Mouse (Mus musculus) lung, postnatal 36 days (tissue): ENCODE measurements at regions not wholly inside any gene's neighbourhood (a gene's known extent, or its start where the extent isn't known, plus 50 kb on each side); places are given as distances from the start of the nearest gene placed in this dataset.

Experiments
- DNase-seq: peaks from one replicate; pipeline ENCODE4 v3.0.0; 2022; ENCODE audit warnings: mixed read lengths

DNA sequence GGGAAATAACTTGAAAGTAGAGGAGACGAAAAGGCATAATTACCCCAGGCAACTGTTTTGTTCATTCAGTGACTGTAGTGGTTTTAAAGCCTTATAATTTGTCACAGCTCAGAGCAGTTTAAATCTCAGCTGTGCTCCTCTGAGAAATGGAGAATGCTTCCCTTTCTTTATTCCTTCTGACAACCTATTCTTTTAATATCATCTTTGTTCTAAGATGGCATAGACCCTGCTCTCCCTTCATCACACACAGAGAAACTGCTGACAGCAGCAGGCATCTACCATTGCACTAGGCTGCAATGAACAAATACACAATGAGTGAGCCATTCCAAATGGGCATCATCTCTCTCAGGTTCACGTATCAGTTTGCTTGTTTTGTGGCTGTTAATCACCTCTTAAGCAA, 50.5 kb upstream of the Gm11232 start:
- no peak for DNase-seq
